Mouse (Mus musculus): ENCODE measurements around the gene Olfr459. TPM values are rescaled to one million over a fixed set of nuclear protein-coding genes. Genes with fewer than 3 reads are reported as not detected.

The Olfr459 gene
- total and polyA plus RNA-seq, 3 experiments = not detected

DNA sequence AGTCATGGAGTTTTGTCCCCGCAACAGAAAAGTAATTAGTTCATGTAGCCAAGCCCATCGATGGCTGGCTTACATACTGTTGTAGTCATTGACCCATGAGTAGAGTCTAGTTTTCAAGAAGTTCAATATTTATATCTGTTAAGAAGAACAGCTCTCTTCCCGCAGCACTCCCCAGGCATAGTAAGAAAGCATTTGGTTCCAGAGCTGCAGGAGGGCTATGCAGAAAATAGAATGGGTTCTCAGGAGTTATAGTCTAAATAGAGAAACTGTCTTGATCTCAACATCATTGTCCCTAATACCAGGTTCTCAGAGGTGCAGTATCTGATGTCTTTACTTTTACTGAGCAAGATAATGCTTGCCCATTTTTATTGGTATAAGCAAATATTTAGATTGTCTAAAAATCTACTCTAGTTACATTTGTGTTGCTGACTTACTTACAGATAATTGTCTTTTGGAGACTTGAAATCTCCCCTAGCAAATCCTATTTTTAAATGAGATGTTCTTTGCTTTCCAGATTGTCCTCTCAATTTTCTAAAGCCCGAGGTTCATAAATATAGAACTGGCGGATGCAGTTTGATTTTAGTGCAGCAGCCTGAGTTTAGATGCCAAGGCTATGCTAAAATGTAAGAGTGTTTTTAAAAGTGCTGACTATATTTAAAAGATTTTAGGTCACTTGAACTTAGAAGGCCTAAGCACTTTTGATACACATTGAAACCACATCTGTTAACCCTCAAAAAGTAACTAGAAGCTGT, 40.1 kb downstream of the Olfr459 start:
- H3K4me3 ChIP-seq (replicated peaks in 1 of 3; ENCODE audit: low read depth in 2 of 3, low read length in 2 of 3, poor library complexity in 1 of 3) = no peak overlapping the region
- no peak for DNase-seq (ENCODE audit: extremely low read depth)
- H3K9me3 ChIP-seq (replicated peaks; ENCODE audit: low read length) = no peaks in the 10 kb centered on the region
- no peaks in the 10 kb centered on the region for H3K4me1 ChIP-seq (ENCODE audit: control insufficient read depth in 1 of 2, insufficient read depth in 2 of 2)
- no peak overlapping the region for H3K27ac ChIP-seq (ENCODE audit: insufficient read depth, low read depth)
- dilution Hi-C loops (cut with MboI; ENCODE audit: extremely low pct_ligation_motif_present, extremely low pct_unique_long_range_greater_than_20kb, low sequenced_read_pairs) = no loop called here
- no peaks in the 10 kb centered on the region for H3K27me3 ChIP-seq (replicated peaks)
- TF ChIP-seq SMC3 (IDR thresholded peaks at IDR 0.05; ENCODE audit: low read depth, low read length) (no peak), CTCF (conservative IDR thresholded peaks at IDR 0.05 in 1 of 2, IDR thresholded peaks at IDR 0.05 in 1 of 2; ENCODE audit: low read depth in 2 of 2, low read length in 2 of 2) (no peak), EP300 (IDR thresholded peaks at IDR 0.05; ENCODE audit: low read length) (no peak), ZMIZ1 (IDR thresholded peaks at IDR 0.05; ENCODE audit: low read depth, low read length) (no peak), JUND (conservative IDR thresholded peaks at IDR 0.05; ENCODE audit: low read depth, low read length) (no peak), KAT2A (IDR thresholded peaks at IDR 0.05; ENCODE audit: insufficient replicate concordance, low read length) (no peak), POLR2AphosphoS2 (IDR thresholded peaks at IDR 0.05; ENCODE audit: low read depth, low read length) (no peak), RCOR1 (conservative IDR thresholded peaks at IDR 0.05; ENCODE audit: low read depth, low read length) (no peak), BHLHE40 (IDR thresholded peaks at IDR 0.05; ENCODE audit: low read depth, low read length) (no peak), USF1 (IDR thresholded peaks at IDR 0.05; ENCODE audit: low read depth, low read length) (no peak), MAFK (IDR thresholded peaks at IDR 0.05; ENCODE audit: insufficient replicate concordance, low read length) (no peak), CHD1 (IDR thresholded peaks at IDR 0.05; ENCODE audit: low read depth, low read length) (no peak)
- no peaks in the 10 kb centered on the region for H3K36me3 ChIP-seq (replicated peaks in 1 of 2; ENCODE audit: control insufficient read depth in 1 of 2, insufficient read depth in 1 of 2, low read length in 1 of 2)
- no peak overlapping the region for H3K4me2 ChIP-seq (ENCODE audit: insufficient read depth, low read depth, poor library complexity, severe bottlenecking)
- in situ Hi-C loops (cut with MboI; ENCODE audit: low pct_ligation_motif_present, low pct_unique_long_range_greater_than_20kb, low sequenced_read_pairs) = no loop called here
- no peak overlapping the region for H3K9ac ChIP-seq (ENCODE audit: insufficient read depth, low read depth)
- H3K79me2 ChIP-seq (replicated peaks; ENCODE audit: control insufficient read depth, extremely low read depth, insufficient read depth, poor library complexity, severe bottlenecking) = no peaks in the 10 kb centered on the region

DNA sequence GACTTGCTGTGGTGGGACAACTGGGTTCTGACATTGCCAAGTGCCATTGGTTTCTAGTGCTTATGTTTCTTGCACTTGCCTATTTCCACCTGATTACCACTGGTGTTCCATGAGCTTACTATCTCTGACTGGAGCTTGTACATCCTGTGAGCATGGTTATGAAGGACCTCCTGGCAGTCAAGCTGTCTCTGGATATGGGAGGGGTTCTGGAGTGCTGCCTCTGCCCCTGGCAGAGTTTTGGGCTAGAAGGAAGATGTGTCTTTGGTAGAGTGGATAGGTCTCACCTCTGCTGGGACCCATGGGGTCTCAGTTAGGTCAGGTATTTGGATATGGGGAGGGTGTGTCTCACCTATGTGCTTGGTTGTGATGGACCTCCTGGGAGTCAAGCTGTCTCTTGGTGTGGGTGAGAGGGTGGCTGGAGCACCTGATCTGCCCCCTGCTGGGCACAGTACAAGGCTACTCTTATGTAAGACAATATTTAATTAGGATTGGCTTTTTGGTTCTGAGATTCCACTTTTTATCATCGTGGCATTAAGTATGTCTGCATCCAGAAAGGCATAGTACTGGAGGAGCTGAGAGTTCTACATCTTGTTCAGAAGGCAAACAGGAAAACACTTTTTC, 46.9 kb downstream of the Olfr459 start:
- Histone ChIP-seq H3K4me3 (replicated peaks in 1 of 3; ENCODE audit: low read depth in 2 of 3, low read length in 2 of 3, poor library complexity in 1 of 3) (no peak overlapping the region), H3K9me3 (replicated peaks; ENCODE audit: low read length) (no peaks in the 10 kb centered on the region)

More for the DNA sequence above, 46.9 kb downstream of the Olfr459 start:
- in situ Hi-C loops (cut with MboI; ENCODE audit: low pct_ligation_motif_present, low pct_unique_long_range_greater_than_20kb, low sequenced_read_pairs) = no loop called here
- TF ChIP-seq NELFE (IDR thresholded peaks at IDR 0.05; ENCODE audit: low read depth, low read length) (no peak), E2F4 (IDR thresholded peaks at IDR 0.05; ENCODE audit: insufficient replicate concordance, low read depth, low read length) (no peak), UBTF (IDR thresholded peaks at IDR 0.05; ENCODE audit: low read depth, low read length) (no peak), CTCF (conservative IDR thresholded peaks at IDR 0.05 in 1 of 2, IDR thresholded peaks at IDR 0.05 in 1 of 2; ENCODE audit: low read depth in 2 of 2, low read length in 2 of 2) (no peak), CHD2 (IDR thresholded peaks at IDR 0.05; ENCODE audit: low read length) (no peak), USF1 (IDR thresholded peaks at IDR 0.05; ENCODE audit: low read depth, low read length) (no peak), MEF2A (IDR thresholded peaks at IDR 0.05; ENCODE audit: borderline replicate concordance, low read depth, low read length) (no peak), MXI1 (IDR thresholded peaks at IDR 0.05; ENCODE audit: low read depth, low read length) (no peak), EP300 (IDR thresholded peaks at IDR 0.05; ENCODE audit: low read length) (no peak), MAZ (IDR thresholded peaks at IDR 0.05; ENCODE audit: low read depth, low read length) (no peak)
- Histone ChIP-seq H3K79me2 (replicated peaks; ENCODE audit: control insufficient read depth, extremely low read depth, insufficient read depth, poor library complexity, severe bottlenecking) (no peaks in the 10 kb centered on the region), H3K36me3 (replicated peaks in 1 of 2; ENCODE audit: control insufficient read depth in 1 of 2, insufficient read depth in 1 of 2, low read length in 1 of 2) (no peaks in the 10 kb centered on the region), H3K4me2 (ENCODE audit: insufficient read depth, low read depth, poor library complexity, severe bottlenecking) (no peak overlapping the region), H3K27ac (ENCODE audit: insufficient read depth, low read depth) (no peak overlapping the region), H3K4me1 (ENCODE audit: control insufficient read depth in 1 of 2, insufficient read depth in 2 of 2) (no peaks in the 10 kb centered on the region), H3K27me3 (replicated peaks) (no peaks in the 10 kb centered on the region), H3K9ac (ENCODE audit: insufficient read depth, low read depth) (no peak overlapping the region)
- dilution Hi-C loops (cut with MboI; ENCODE audit: extremely low pct_ligation_motif_present, extremely low pct_unique_long_range_greater_than_20kb, low sequenced_read_pairs) = no loop called here
- peak; percentile 5 for DNase-seq (ENCODE audit: extremely low read depth)

Data from CH12.LX (cell line).